Mouse (Mus musculus) embryonic facial prominence, embryonic 11.5 days (tissue): ENCODE data around the gene Tbc1d10c. TPM values are rescaled to one million over a fixed set of nuclear protein-coding genes. Genes with fewer than 3 reads are reported as not detected.
"Not testable (repeated sequence)": the region's sequence is repeated elsewhere in the genome, so short reads cannot be mapped to it uniquely, and the experiment has no call there.

ENCODE experiments used
- ATAC-seq: fragments of 200-750 bp; cut with Nextera tagmentation; replicated peaks from 2 replicates; pipeline ENCODE4 v1.8.0; 2017; ENCODE audit warnings: low read depth; ENCODE audit not compliant: insufficient number of reproducible peaks, low FRiP score, low TSS enrichment
- DNase-seq: peaks from one replicate; pipeline ENCODE4 v3.0.0-alpha.2; 2015; ENCODE audit warnings: low spot score
- H3K27ac ChIP-seq: fragments of 300-500 bp; sonication (generic); replicated peaks from 2 replicates; pipeline ENCODE4 v1.5.1; 2014; ENCODE audit warnings: mild to moderate bottlenecking, low read depth, low read length, control low read depth
- H3K27me3 ChIP-seq: fragments of 300-500 bp; sonication (generic); 2 replicates; pipeline ENCODE4 v1.6.1; 2014; ENCODE audit warnings: mild to moderate bottlenecking, low read length, moderate library complexity, mixed read lengths; ENCODE audit not compliant: control insufficient read depth, insufficient read depth
- H3K36me3 ChIP-seq: fragments of 300-500 bp; sonication (generic); replicated peaks from 2 replicates; pipeline ENCODE4 v1.6.1; 2014; ENCODE audit warnings: low read depth, mild to moderate bottlenecking, low read length, moderate library complexity, mixed read lengths; ENCODE audit not compliant: control insufficient read depth, insufficient read depth
- H3K4me1 ChIP-seq: fragments of 300-500 bp; sonication (generic); 2 replicates; pipeline ENCODE4 v1.6.1; 2014; ENCODE audit warnings: low read length, mixed read lengths; ENCODE audit not compliant: control insufficient read depth, insufficient read depth
- H3K4me2 ChIP-seq: fragments of 300-500 bp; sonication (generic); 2 replicates; pipeline ENCODE4 v1.6.1; 2014; ENCODE audit warnings: low read depth, mild to moderate bottlenecking, control low read depth, low read length, moderate library complexity
- H3K4me3 ChIP-seq: fragments of 300-500 bp; sonication (generic); 2 replicates; pipeline ENCODE4 v1.5.1; 2014; ENCODE audit warnings: low read depth, low read length, control low read depth
- H3K9ac ChIP-seq: fragments of 300-500 bp; sonication (generic); replicated peaks from 2 replicates; pipeline ENCODE4 v1.6.1; 2014; ENCODE audit warnings: mild to moderate bottlenecking, control low read depth, low read length
- H3K9me3 ChIP-seq: fragments of 300-500 bp; sonication (generic); replicated peaks from 2 replicates; pipeline ENCODE4 v1.6.1; 2016; ENCODE audit warnings: mild to moderate bottlenecking, low read length, inconsistent platforms, mixed read lengths; ENCODE audit not compliant: control insufficient read depth
- WGBS: fragments of 180-500 bp; shearing (Covaris S2); extraction: QIAGEN DNeasy Blood & Tissue Kit; methylation state at CpG from one replicate; pipeline ENCODE4 v1.1.7; 2014; 5-methylcytosine and 5-hydroxymethylcytosine counted together
- polyA plus RNA-seq: library from polyadenylated mRNA; unstranded; fragments of >200 nt; fragmentation: Nextera tagmentation; extraction: Ambion mirVana; gene quantifications from 2 replicates; pipeline ENCODE4 v1.2.1, GENCODE M21; 2014

The Tbc1d10c gene
- polyA plus RNA-seq, 1 experiment from 2014 or later = 1.4 TPM

DNA sequence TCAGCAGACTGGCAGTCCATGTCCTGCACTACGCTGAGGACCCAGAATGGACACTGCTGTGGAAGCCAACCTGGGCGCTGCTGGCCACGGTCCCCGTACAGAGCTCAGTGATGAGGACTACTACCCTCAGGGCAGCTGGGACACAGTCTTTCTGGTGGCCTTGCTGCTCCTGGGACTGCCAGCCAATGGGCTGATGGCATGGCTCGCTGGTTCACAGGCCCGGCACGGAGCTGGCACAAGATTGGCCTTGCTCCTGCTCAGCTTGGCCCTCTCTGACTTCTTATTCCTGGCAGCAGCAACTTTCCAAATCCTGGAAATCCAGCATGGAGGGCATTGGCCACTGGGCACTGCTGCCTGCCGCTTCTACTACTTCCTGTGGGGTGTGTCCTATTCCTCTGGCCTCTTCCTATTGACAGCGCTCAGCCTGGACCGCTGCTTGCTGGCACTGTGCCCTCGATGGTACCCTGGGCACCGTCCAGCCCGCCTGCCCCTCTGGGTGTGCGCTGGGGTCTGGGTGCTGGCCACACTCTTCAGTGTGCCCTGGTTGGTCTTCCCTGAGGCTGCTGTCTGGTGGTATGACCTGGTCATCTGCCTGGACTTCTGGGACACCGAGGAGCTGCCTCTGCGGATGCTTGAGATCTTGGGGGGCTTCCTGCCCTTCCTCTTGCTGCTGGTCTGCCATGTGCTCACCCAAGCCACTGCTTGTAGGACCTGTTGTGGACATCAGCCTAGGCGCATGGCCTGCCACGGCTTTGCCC is 48.5 kb downstream of the Tbc1d10c start:
- H3K4me3 ChIP-seq = no peak overlapping the region
- no peaks in the 10 kb centered on the region for H3K36me3 ChIP-seq
- H3K4me2 ChIP-seq = no peak overlapping the region
- ATAC-seq (no peak), DNase-seq (no peak)
- no peak overlapping the region for H3K27ac ChIP-seq
- H3K9ac ChIP-seq = no peak overlapping the region
- no peaks in the 10 kb centered on the region for H3K27me3 ChIP-seq
- H3K4me1 ChIP-seq = no peaks in the 10 kb centered on the region
- WGBS = 91% methylated on average over 18 of the region's 18 CpGs
- H3K9me3 ChIP-seq = no peaks in the 10 kb centered on the region

- H3K36me3 ChIP-seq = no peaks in the 10 kb centered on the region
- H3K4me1 ChIP-seq = no peaks in the 10 kb centered on the region
- H3K4me3 ChIP-seq = no peak overlapping the region
- no peaks in the 10 kb centered on the region for H3K27me3 ChIP-seq
- H3K27ac ChIP-seq = no peak overlapping the region
- no peaks in the 10 kb centered on the region for H3K9me3 ChIP-seq
- 74% methylated on average over 6 of the region's 6 CpGs for WGBS
- H3K4me2 ChIP-seq = no peak overlapping the region
- H3K9ac ChIP-seq = no peak overlapping the region
- ATAC-seq (no peak), DNase-seq (no peak)
Measured at GRCm38 (mm10) chr19:4140147-4140546, 50.9 kb downstream of the Tbc1d10c start.

GRCm38 (mm10) chr19:4139446-4139845 is 51.6 kb downstream of the Tbc1d10c start, which contains the start of gene Gpr152:
Gene Gpr152 (plus strand): TSS chr19:4139787.
- ATAC-seq (no peak), DNase-seq (no peak)
- Histone ChIP-seq H3K4me3 (no peak within 1 kb of the TSS), H3K27me3 (no peaks in the 10 kb centered on the region), H3K27ac (no peak within 1 kb of the TSS), H3K9me3 (no peaks in the 10 kb centered on the region), H3K4me1 (no peaks in the 10 kb centered on the region), H3K36me3 (no peaks in the 10 kb centered on the region), H3K9ac (no peak within 1 kb of the TSS; the same call in 1 of the 2 replicates), H3K4me2 (no peak within 1 kb of the TSS)
- WGBS = 73% methylated on average over 2 of the region's 2 CpGs

DNA sequence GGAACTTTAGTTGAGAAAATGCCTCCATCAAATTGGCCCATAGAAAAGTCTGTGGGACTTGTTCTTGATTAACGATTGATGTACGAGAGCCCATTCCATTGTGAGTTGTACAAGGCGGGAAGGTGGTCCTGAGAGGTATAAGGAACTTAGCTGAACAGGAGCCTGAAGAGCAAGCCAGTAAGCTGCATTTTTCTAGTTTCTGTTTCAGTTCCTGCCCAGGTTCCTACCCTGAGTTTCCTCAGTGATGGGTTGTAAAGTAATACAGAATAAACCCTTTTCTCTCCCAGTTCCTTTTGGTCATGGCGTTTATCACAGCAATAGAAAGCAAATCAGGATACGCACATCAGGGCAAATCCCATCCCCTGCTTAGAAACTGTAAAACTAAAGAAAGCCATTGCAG is 53.2 kb downstream of the Tbc1d10c start:
- 84% methylated on average over 5 of the region's 5 CpGs for WGBS
- no peak overlapping the region for H3K4me2 ChIP-seq
- no peaks in the 10 kb centered on the region for H3K36me3 ChIP-seq
- H3K9me3 ChIP-seq = no peaks in the 10 kb centered on the region
- H3K27me3 ChIP-seq = no peaks in the 10 kb centered on the region
- ATAC-seq (no peak), DNase-seq (no peak)
- no peak overlapping the region for H3K4me3 ChIP-seq
- H3K4me1 ChIP-seq = no peaks in the 10 kb centered on the region
- no peak overlapping the region for H3K9ac ChIP-seq
- no peak overlapping the region for H3K27ac ChIP-seq

DNA sequence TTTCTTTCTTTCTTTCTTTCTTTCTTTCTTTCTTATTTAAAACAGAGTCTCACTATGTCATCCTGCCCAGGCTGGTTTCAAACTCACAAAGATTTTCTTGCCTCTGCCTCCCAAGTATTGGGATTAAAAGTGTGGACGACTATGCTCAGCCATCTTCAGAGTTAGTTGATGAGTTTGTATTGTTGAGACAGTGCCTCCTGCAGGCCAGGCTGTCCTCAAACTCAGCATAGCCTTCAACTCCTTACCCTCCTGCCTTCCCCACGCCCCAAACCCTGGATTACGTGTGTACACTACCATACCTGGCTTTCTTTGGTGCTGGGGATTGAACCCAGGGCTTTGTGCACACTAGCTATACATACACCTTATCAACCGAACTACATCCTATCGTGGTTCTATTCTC is 54.6 kb downstream of the Tbc1d10c start:
- Histone ChIP-seq H3K27ac (no peak overlapping the region), H3K27me3 (no peaks in the 10 kb centered on the region), H3K9ac (no peak overlapping the region), H3K4me1 (no peaks in the 10 kb centered on the region), H3K4me3 (no peak overlapping the region), H3K36me3 (no peaks in the 10 kb centered on the region), H3K9me3 (no peaks in the 10 kb centered on the region), H3K4me2 (no peak overlapping the region)
- ATAC-seq (no peak), DNase-seq (no peak)
- 71% methylated on average over 5 of the region's 5 CpGs for WGBS

DNA sequence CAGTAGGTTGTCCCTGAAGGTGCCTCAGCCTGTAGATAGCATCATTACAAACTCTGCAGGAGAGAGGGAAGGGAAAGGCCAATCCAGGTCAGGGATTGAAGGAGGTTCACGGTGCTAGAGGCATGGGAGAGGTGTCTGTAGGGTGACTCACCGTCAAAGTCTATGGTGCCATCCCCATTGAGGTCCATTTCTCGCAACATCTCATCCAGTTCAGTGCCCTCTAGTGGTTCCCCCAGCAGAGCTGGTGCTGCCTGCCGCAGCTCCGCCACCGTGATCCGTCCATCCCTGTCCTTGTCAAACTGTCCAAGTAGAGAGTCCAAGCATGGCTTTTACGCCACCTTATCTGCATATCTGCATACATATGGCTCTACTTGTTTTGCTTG is 55.1 kb downstream of the Tbc1d10c start:
- H3K9me3 ChIP-seq, H3K4me3 ChIP-seq, DNase-seq, H3K4me1 ChIP-seq, H3K36me3 ChIP-seq, H3K27ac ChIP-seq, ATAC-seq, H3K27me3 ChIP-seq, H3K9ac ChIP-seq, H3K4me2 ChIP-seq: not testable (repeated sequence)
- 27% methylated on average over 8 of the region's 8 CpGs for WGBS

DNA sequence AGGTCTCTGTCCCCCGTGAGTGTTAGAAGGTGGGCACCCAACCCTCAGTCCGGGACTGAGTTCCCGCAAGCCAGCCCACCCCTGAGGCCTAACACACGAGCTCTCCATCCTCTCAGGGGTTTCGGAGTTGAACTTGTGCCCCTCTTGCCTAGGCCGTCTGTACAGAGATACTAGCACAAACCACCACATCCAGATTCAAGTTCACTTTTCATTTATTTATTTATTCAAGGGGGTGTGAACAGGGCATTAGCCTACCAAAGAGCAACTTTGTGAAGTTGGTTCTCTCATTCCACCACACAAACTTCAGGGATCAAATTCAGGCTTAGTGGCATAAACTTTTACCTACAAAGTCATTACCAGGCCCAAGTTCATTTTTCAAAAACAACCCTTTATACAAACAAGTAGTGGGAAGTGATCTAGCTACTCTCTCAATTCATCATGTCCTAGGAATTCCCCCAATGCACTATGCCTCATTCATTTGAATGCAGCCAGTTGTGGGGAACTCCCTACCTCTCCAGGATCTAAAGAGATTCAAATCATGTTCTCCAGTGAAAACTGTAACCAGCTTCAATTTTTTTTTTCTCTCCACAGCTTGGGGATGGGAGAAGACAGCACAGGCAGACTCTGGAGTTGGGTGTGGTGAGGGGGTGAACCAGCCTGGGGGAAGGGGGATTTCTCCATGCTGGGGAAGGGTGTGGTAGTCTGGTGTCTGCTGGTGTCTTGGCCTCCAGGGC is 55.7 kb downstream of the Tbc1d10c start:
- 78% methylated on average over 6 of the region's 6 CpGs for WGBS
- not testable (repeated sequence) for H3K4me3 ChIP-seq

DNA sequence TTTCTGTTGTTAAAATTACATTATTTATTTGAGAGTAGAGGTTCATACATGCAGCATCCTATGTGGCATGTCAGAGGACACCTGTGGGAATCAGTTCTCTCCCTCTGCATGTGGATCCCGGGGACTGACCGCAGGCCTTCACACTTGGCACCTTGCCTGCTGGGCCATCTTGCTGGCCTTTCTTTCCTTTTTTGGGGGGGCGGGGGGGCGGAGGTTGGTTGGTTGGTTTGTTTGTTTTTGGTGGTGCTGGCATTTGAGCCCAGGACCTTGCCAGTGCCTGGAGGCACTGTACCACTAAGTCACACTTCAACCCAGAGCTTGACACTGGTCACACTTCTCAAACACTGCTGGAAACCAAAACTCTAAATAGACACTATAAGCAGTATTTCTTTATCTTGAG is 56.7 kb downstream of the Tbc1d10c start:
- Histone ChIP-seq H3K27me3 (no peaks in the 10 kb centered on the region), H3K4me2 (no peak overlapping the region), H3K9ac (no peak overlapping the region), H3K4me3 (no peak overlapping the region), H3K9me3 (no peaks in the 10 kb centered on the region), H3K36me3 (no peaks in the 10 kb centered on the region), H3K4me1 (no peaks in the 10 kb centered on the region), H3K27ac (no peak overlapping the region)
- DNase-seq (no peak), ATAC-seq (no peak)
- WGBS = 81% methylated on average over 4 of the region's 4 CpGs

More for the DNA sequence above, 55.7 kb downstream of the Tbc1d10c start:
- not testable (repeated sequence) for H3K4me1 ChIP-seq, H3K27me3 ChIP-seq, H3K4me2 ChIP-seq, DNase-seq, H3K36me3 ChIP-seq, H3K27ac ChIP-seq, H3K9ac ChIP-seq, ATAC-seq, H3K9me3 ChIP-seq
